Mouse (Mus musculus) liver, postnatal 0 days (tissue): ENCODE results near the gene Adcy10.

Experiments used
- CTCF ChIP-seq: sonication (generic); IDR thresholded peaks from 2 replicates; pipeline ENCODE4 v1.5.1; 2016; ENCODE audit warnings: antibody characterized with exemption, low read depth
- EP300 ChIP-seq: IDR thresholded peaks from 2 replicates; pipeline ENCODE4 v1.6.1; 2016; ENCODE audit warnings: antibody characterized with exemption, low read depth, mild to moderate bottlenecking

DNA sequence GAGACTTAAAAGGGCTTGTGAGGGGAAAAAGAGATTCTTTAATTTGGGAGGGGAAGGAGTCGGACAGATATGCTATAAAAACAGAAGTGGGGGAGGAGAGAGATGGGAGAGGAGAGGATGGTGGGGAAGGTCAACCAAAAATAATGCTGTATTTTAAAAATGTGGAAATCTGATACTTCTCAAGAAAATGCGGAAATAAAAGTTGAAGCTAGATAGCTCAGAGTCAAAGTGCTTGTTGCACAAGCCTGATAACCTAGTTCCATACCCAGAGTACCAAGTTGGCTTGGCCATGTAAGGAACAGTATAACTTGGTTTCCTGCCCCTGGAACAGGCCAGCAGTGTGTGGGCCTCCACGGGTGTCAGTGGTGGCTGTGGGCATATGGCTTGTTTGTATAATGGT, 129.8 kb downstream of the Adcy10 start:
- TF ChIP-seq EP300 (no peak), CTCF (no peak)
